Mouse (Mus musculus) embryonic facial prominence, embryonic 11.5 days (tissue): Measurements from ENCODE around the gene Ilkap. TPM values are rescaled to one million over a fixed set of nuclear protein-coding genes. Genes with fewer than 3 reads are reported as not detected.
A peak's percentile ranks its signal among the peaks of the same experiment; 100 is the strongest.

Experiments
- ATAC-seq: fragments of 200-750 bp; cut with Nextera tagmentation; replicated peaks from 2 replicates; pipeline ENCODE4 v1.8.0; 2017; ENCODE audit warnings: low read depth; ENCODE audit not compliant: insufficient number of reproducible peaks, low FRiP score, low TSS enrichment
- DNase-seq: peaks from one replicate; pipeline ENCODE4 v3.0.0-alpha.2; 2015; ENCODE audit warnings: low spot score
- H3K27ac ChIP-seq: fragments of 300-500 bp; sonication (generic); replicated peaks from 2 replicates; pipeline ENCODE4 v1.5.1; 2014; ENCODE audit warnings: mild to moderate bottlenecking, low read depth, low read length, control low read depth
- H3K27me3 ChIP-seq: fragments of 300-500 bp; sonication (generic); 2 replicates; pipeline ENCODE4 v1.6.1; 2014; ENCODE audit warnings: mild to moderate bottlenecking, low read length, moderate library complexity, mixed read lengths; ENCODE audit not compliant: control insufficient read depth, insufficient read depth
- H3K36me3 ChIP-seq: fragments of 300-500 bp; sonication (generic); replicated peaks from 2 replicates; pipeline ENCODE4 v1.6.1; 2014; ENCODE audit warnings: low read depth, mild to moderate bottlenecking, low read length, moderate library complexity, mixed read lengths; ENCODE audit not compliant: control insufficient read depth, insufficient read depth
- H3K4me1 ChIP-seq: fragments of 300-500 bp; sonication (generic); 2 replicates; pipeline ENCODE4 v1.6.1; 2014; ENCODE audit warnings: low read length, mixed read lengths; ENCODE audit not compliant: control insufficient read depth, insufficient read depth
- H3K4me2 ChIP-seq: fragments of 300-500 bp; sonication (generic); 2 replicates; pipeline ENCODE4 v1.6.1; 2014; ENCODE audit warnings: low read depth, mild to moderate bottlenecking, control low read depth, low read length, moderate library complexity
- H3K4me3 ChIP-seq: fragments of 300-500 bp; sonication (generic); 2 replicates; pipeline ENCODE4 v1.5.1; 2014; ENCODE audit warnings: low read depth, low read length, control low read depth
- H3K9ac ChIP-seq: fragments of 300-500 bp; sonication (generic); replicated peaks from 2 replicates; pipeline ENCODE4 v1.6.1; 2014; ENCODE audit warnings: mild to moderate bottlenecking, control low read depth, low read length
- H3K9me3 ChIP-seq: fragments of 300-500 bp; sonication (generic); replicated peaks from 2 replicates; pipeline ENCODE4 v1.6.1; 2016; ENCODE audit warnings: mild to moderate bottlenecking, low read length, inconsistent platforms, mixed read lengths; ENCODE audit not compliant: control insufficient read depth
- WGBS: fragments of 180-500 bp; shearing (Covaris S2); extraction: QIAGEN DNeasy Blood & Tissue Kit; methylation state at CpG from one replicate; pipeline ENCODE4 v1.1.7; 2014; 5-methylcytosine and 5-hydroxymethylcytosine counted together
- polyA plus RNA-seq: library from polyadenylated mRNA; unstranded; fragments of >200 nt; fragmentation: Nextera tagmentation; extraction: Ambion mirVana; gene quantifications from 2 replicates; pipeline ENCODE4 v1.2.1, GENCODE M21; 2014

Ilkap gene
- polyA plus RNA-seq, 1 experiment from 2014 or later, result 178 TPM

DNA sequence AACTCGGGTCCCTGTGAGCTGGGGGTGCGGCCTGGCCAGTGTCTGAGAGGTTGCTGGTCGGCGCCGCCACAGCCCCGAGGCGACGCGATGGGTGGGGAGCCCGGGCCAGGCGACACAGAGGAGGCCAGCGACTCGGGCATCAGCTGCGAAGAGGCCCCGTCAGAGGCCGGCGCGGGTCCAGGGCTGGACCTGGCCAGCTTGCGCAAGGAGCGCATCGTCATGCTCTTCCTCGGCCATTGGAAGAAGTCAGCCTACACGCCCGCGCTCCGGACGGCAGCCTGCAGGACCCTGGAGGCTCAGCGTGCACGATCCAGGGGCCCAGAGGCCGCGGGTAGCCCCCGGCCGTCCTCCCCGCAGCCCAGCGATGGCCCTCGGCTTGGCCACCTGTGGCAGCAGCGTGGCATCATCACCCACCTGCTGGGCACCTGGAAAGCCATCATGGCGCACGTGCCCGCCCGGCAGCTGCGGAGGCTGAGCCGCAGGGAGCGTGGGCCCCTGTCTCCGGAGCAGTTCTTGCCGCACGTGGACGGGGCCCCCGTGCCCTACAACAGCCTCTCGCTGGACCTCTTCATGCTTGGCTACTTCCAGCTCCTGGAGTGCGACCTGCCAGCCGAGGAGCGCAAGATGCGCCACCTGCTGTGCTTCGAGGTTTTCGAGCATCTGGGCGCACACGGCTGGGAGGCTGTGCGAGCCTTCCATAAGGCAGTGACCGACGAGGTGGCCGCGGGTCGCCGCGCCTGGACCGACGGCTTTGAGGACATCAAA, 53.5 kb downstream of the Ilkap start:
- Histone ChIP-seq H3K4me3 (peak overlapping the region; percentile 24), H3K4me2 (peak overlapping the region; percentile 57), H3K27ac (no peak overlapping the region; the same call in 1 of the 2 replicates), H3K4me1 (peaks cover 4% of the 10 kb centered on the region), H3K9ac (no peak overlapping the region; the same call in 1 of the 2 replicates), H3K9me3 (no peaks in the 10 kb centered on the region), H3K27me3 (peaks cover 38% of the 10 kb centered on the region), H3K36me3 (no peaks in the 10 kb centered on the region)
- DNase-seq (peak; percentile 48), ATAC-seq (0 out of 2 replicates have a peak, but pooled peaks have one; percentile 41)
- 2% methylated on average over 66 of the region's 68 CpGs for WGBS

DNA sequence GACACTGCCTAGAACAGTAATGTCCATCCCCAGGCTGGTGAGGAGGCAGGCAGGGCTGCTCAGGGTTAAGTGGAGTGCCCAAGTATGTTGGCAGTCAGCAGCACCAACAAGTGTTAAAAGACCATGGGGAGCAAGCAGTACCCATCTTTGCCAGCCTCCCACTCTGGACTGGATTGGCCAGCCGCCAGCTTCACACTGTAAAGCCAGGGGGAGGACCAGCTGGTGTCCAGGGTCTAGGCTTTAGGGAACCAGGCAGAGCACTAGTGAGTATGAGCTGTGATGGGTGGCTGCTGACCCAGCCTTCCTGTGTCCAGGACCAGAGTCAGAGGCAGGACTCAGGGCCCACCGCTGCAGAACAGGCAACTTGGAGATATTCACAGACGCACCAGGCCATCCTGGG, 54.6 kb downstream of the Ilkap start:
- H3K9ac ChIP-seq, result no peak overlapping the region
- H3K27me3 ChIP-seq, result peaks cover 38% of the 10 kb centered on the region
- H3K4me1 ChIP-seq, result peaks cover 4% of the 10 kb centered on the region
- H3K36me3 ChIP-seq, result no peaks in the 10 kb centered on the region
- ATAC-seq, result no peak
- no peaks in the 10 kb centered on the region for H3K9me3 ChIP-seq
- 64% methylated on average over 3 of the region's 3 CpGs for WGBS
- no peak for DNase-seq
- H3K4me3 ChIP-seq, result no peak overlapping the region
- H3K27ac ChIP-seq, result no peak overlapping the region
- no peak overlapping the region for H3K4me2 ChIP-seq

DNA sequence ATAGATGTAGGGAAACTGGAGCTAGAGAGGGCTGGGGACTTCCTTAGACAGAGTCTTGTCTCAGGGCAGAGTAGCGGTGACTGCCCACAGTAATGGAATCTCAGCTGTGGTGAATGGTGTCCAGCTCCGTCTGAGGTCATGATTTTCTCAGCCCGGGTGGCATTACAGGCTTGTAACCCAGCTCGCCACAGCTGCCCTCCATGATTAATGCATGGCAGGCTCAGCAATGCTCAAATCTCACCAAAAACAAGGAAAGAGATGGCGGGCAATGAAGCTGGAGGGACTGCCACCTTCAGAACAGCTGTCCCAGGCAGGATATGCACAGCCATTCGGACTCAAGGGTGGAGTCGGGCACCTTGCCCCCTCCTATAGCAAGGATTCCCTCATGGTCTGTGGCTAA, 61.3 kb downstream of the Ilkap start:
- H3K27me3 ChIP-seq, result no peaks in the 10 kb centered on the region
- H3K36me3 ChIP-seq, result no peaks in the 10 kb centered on the region
- H3K4me1 ChIP-seq, result no peaks in the 10 kb centered on the region
- WGBS, result 86% methylated on average over 7 of the region's 7 CpGs
- no peak overlapping the region for H3K27ac ChIP-seq
- H3K9me3 ChIP-seq, result no peaks in the 10 kb centered on the region
- H3K4me3 ChIP-seq, result no peak overlapping the region
- no peak overlapping the region for H3K9ac ChIP-seq
- no peak overlapping the region for H3K4me2 ChIP-seq
- no peak for DNase-seq
- no peak for ATAC-seq

DNA sequence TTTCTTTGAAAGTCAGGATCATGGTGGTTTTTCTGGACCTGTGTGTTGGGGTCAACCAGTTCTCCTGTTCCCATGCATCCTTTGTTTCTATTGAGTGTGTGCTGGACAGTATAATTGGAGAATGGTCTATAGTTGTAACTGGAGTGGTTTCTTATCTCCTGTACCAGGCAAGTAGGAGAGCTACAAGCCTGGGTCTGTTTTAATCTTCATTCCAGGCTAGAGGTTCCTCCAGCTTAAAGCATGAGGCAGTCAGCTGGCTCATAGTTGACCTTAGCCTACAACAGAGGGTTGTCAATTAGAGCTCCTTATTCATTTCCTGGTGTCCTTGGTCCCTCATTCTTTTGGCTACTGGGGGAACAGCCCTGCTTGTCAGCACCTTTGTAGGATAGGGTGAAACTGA, 65.0 kb downstream of the Ilkap start:
- Histone ChIP-seq H3K27ac (no peak overlapping the region), H3K9me3 (no peaks in the 10 kb centered on the region), H3K9ac (no peak overlapping the region), H3K27me3 (no peaks in the 10 kb centered on the region), H3K4me2 (no peak overlapping the region), H3K4me1 (no peaks in the 10 kb centered on the region), H3K36me3 (no peaks in the 10 kb centered on the region), H3K4me3 (no peak overlapping the region)
- no peak for DNase-seq
- ATAC-seq, result no peak

DNA sequence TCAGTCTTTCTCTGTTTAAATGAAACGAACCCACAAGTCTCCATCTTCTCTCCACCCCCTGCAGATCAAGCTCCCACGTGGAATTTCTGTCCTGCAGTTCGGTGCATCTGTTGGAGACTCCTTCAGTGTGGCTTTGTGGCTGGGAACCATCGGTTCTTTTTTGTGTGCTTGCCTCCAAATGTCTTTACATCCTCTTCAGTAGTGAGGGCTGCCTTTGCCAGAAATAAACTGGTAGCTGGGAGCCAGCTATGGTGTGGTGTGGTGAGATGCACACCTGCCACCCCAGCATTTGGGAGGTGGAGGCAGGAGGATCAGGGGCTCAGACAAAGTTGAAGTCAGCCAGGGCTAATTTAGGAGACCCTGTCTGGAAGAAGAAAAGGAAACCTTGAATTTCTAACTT, 66.5 kb downstream of the Ilkap start:
- 59% methylated on average over 4 of the region's 4 CpGs for WGBS
- ATAC-seq, result no peak

DNA sequence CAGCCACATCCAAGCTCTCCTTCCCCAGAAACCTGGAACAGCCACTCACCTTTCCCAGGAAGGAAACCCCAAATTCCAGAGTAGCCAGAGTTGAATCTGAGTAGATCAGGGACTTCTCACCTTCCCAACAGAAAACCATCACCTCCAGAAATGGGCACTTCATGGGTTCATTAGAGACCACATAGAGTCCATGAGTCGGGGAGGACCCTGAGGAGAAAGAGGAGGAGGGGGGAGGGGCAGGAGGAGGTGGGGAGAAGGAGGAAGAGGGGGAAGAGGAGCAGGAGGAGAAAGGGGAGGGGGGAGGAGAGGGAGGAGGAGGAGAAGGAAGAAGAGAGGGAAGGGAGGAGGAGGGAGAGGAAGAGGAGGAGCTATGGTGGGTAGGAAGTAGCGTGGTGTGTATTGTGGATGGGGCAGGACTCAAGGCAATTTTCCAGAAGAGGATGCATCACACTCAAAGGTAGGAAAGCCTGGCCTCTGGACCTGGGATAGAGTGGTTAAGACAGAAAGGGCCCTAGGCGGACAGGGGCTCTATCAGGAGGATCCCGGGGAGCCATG, 73.0 kb downstream of the Ilkap start:
- Histone ChIP-seq H3K9me3 (no peaks in the 10 kb centered on the region), H3K9ac (no peak overlapping the region), H3K27ac (no peak overlapping the region), H3K36me3 (no peaks in the 10 kb centered on the region), H3K27me3 (no peaks in the 10 kb centered on the region), H3K4me3 (no peak overlapping the region), H3K4me1 (no peaks in the 10 kb centered on the region), H3K4me2 (no peak overlapping the region)
- ATAC-seq (no peak), DNase-seq (no peak)
- 63% methylated on average over 4 of the region's 4 CpGs for WGBS

More for the DNA sequence above, 66.5 kb downstream of the Ilkap start:
- Histone ChIP-seq H3K4me1 (no peaks in the 10 kb centered on the region), H3K9me3 (no peaks in the 10 kb centered on the region), H3K4me3 (no peak overlapping the region), H3K27me3 (no peaks in the 10 kb centered on the region), H3K36me3 (no peaks in the 10 kb centered on the region), H3K4me2 (no peak overlapping the region), H3K27ac (no peak overlapping the region), H3K9ac (no peak overlapping the region)
- DNase-seq, result no peak

DNA sequence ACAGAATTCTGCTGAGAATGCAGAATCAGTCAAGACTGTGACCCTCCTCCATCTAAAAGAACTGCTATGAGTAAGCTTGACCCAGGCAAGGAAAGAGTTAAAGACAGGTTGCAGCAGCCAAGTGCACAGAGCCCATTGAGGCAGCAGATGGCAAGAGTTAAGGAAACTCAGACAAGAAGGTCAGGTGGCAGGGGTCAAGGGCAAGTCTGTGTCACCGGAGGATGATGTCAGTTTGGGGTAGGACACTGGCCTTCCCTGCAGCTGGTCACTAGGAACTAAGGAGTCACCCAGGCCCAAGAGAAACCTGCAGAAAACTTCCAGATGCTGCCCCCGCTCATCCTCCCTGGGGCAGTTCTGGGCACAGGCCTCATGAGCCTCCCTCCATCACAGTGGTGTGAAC, 74.0 kb downstream of the Ilkap start:
- no peak overlapping the region for H3K4me3 ChIP-seq
- no peak overlapping the region for H3K27ac ChIP-seq
- ATAC-seq, result no peak
- no peaks in the 10 kb centered on the region for H3K4me1 ChIP-seq
- no peaks in the 10 kb centered on the region for H3K9me3 ChIP-seq
- DNase-seq, result no peak
- no peak overlapping the region for H3K9ac ChIP-seq
- H3K27me3 ChIP-seq, result no peaks in the 10 kb centered on the region
- WGBS, result 61% methylated on average over 2 of the region's 2 CpGs
- H3K4me2 ChIP-seq, result no peak overlapping the region
- no peaks in the 10 kb centered on the region for H3K36me3 ChIP-seq
